Mouse (Mus musculus): ENCODE measurements around the gene Kcp. TPM values are rescaled to one million over a fixed set of nuclear protein-coding genes. Genes with fewer than 3 reads are reported as not detected.

Kcp gene
- polyA plus RNA-seq, 1 experiment from 2014 or later = 2.8 TPM

GRCm38 (mm10) chr6:29434911-29435691 lies 72.7 kb downstream of the Kcp start:
- 8% methylated on average over 13 of the region's 13 CpGs for WGBS (ENCODE audit: insufficient replicate concordance)
- H3K9ac ChIP-seq (ENCODE audit: low read depth, low read length) = no peak overlapping the region
- H3K27ac ChIP-seq (ENCODE audit: low read length) = no peak overlapping the region
- H3K4me2 ChIP-seq (ENCODE audit: low read depth, low read length) = no peak overlapping the region
- H3K4me1 ChIP-seq (ENCODE audit: control insufficient read depth, low read depth, low read length) = no peaks in the 10 kb centered on the region; the same call in 1 of the 2 replicates
- no peaks in the 10 kb centered on the region for H3K9me3 ChIP-seq (replicated peaks; ENCODE audit: control insufficient read depth, low read length)
- H3K4me3 ChIP-seq (ENCODE audit: low read depth, low read length) = no peak overlapping the region
- H3K36me3 ChIP-seq (ENCODE audit: control insufficient read depth, insufficient read depth) = no peaks in the 10 kb centered on the region
- peaks cover 52% of the 10 kb centered on the region for H3K27me3 ChIP-seq (ENCODE audit: control insufficient read depth, insufficient read depth, low read depth, low read length)
- no peak for ATAC-seq (ENCODE audit: low read depth)

GRCm38 (mm10) chr6:29433804-29434795 lies 73.7 kb downstream of the Kcp start:
- Histone ChIP-seq H3K36me3 (ENCODE audit: control insufficient read depth, insufficient read depth) (no peaks in the 10 kb centered on the region), H3K4me1 (ENCODE audit: control insufficient read depth, low read depth, low read length) (no peaks in the 10 kb centered on the region; the same call in 1 of the 2 replicates), H3K9me3 (replicated peaks; ENCODE audit: control insufficient read depth, low read length) (no peaks in the 10 kb centered on the region), H3K27me3 (ENCODE audit: control insufficient read depth, insufficient read depth, low read depth, low read length) (peaks cover 52% of the 10 kb centered on the region), H3K4me3 (ENCODE audit: low read depth, low read length) (peak overlapping the region; percentile 44), H3K27ac (ENCODE audit: low read length) (no peak overlapping the region), H3K9ac (ENCODE audit: low read depth, low read length) (no peak overlapping the region), H3K4me2 (ENCODE audit: low read depth, low read length) (peak overlapping the region; percentile 51)
- WGBS (ENCODE audit: insufficient replicate concordance) = 4% methylated on average over 27 of the region's 27 CpGs
- no peak for ATAC-seq (ENCODE audit: low read depth)

- H3K36me3 ChIP-seq (ENCODE audit: control insufficient read depth, insufficient read depth) = no peaks in the 10 kb centered on the region
- peak within 1 kb of the TSS; percentile 44 for H3K4me3 ChIP-seq (ENCODE audit: low read depth, low read length)
- peak within 1 kb of the TSS; percentile 51 for H3K4me2 ChIP-seq (ENCODE audit: low read depth, low read length)
- no peak within 1 kb of the TSS; the same call in 1 of the 2 replicates for H3K9ac ChIP-seq (ENCODE audit: low read depth, low read length)
- H3K9me3 ChIP-seq (replicated peaks; ENCODE audit: control insufficient read depth, low read length) = no peaks in the 10 kb centered on the region
- WGBS (ENCODE audit: insufficient replicate concordance) = under 1% methylated on average over 73 of the region's 77 CpGs
- no peak within 1 kb of the TSS for H3K27ac ChIP-seq (ENCODE audit: low read length)
- ATAC-seq (ENCODE audit: low read depth) = no peak
- H3K27me3 ChIP-seq (ENCODE audit: control insufficient read depth, insufficient read depth, low read depth, low read length) = peaks cover 52% of the 10 kb centered on the region
- H3K4me1 ChIP-seq (ENCODE audit: control insufficient read depth, low read depth, low read length) = no peaks in the 10 kb centered on the region; the same call in 1 of the 2 replicates
Observed at GRCm38 (mm10) chr6:29433038-29433803, 74.5 kb downstream of the Kcp start, which contains the start of gene Flnc. Gene Flnc, plus strand, starts transcription at chr6:29433256.

- H3K27me3 ChIP-seq (ENCODE audit: control insufficient read depth, insufficient read depth, low read depth, low read length) = peaks cover 52% of the 10 kb centered on the region
- H3K9me3 ChIP-seq (replicated peaks; ENCODE audit: control insufficient read depth, low read length) = no peaks in the 10 kb centered on the region
- H3K4me1 ChIP-seq (ENCODE audit: control insufficient read depth, low read depth, low read length) = no peaks in the 10 kb centered on the region; the same call in 1 of the 2 replicates
- no peak overlapping the region for H3K27ac ChIP-seq (ENCODE audit: low read length)
- no peak for ATAC-seq (ENCODE audit: low read depth)
- peak overlapping the region; percentile 51 for H3K4me2 ChIP-seq (ENCODE audit: low read depth, low read length)
- no peak overlapping the region; the same call in 1 of the 2 replicates for H3K9ac ChIP-seq (ENCODE audit: low read depth, low read length)
- H3K36me3 ChIP-seq (ENCODE audit: control insufficient read depth, insufficient read depth) = no peaks in the 10 kb centered on the region
- peak overlapping the region; percentile 44 for H3K4me3 ChIP-seq (ENCODE audit: low read depth, low read length)
Observed at GRCm38 (mm10) chr6:29432676-29433037, 75.1 kb downstream of the Kcp start.

- Histone ChIP-seq H3K4me2 (ENCODE audit: low read depth, low read length) (no peak overlapping the region), H3K27me3 (ENCODE audit: control insufficient read depth, insufficient read depth, low read depth, low read length) (peaks cover 52% of the 10 kb centered on the region), H3K9ac (ENCODE audit: low read depth, low read length) (no peak overlapping the region), H3K27ac (ENCODE audit: low read length) (no peak overlapping the region), H3K4me3 (ENCODE audit: low read depth, low read length) (no peak overlapping the region), H3K36me3 (ENCODE audit: control insufficient read depth, insufficient read depth) (no peaks in the 10 kb centered on the region), H3K4me1 (ENCODE audit: control insufficient read depth, low read depth, low read length) (no peaks in the 10 kb centered on the region; the same call in 1 of the 2 replicates), H3K9me3 (replicated peaks; ENCODE audit: control insufficient read depth, low read length) (no peaks in the 10 kb centered on the region)
- ATAC-seq (ENCODE audit: low read depth) = no peak
- WGBS (ENCODE audit: insufficient replicate concordance) = 46% methylated on average over 3 of the region's 3 CpGs
Observed at GRCm38 (mm10) chr6:29432156-29432555, 75.6 kb downstream of the Kcp start.

- Histone ChIP-seq H3K4me2 (ENCODE audit: low read depth, low read length) (no peak overlapping the region), H3K36me3 (ENCODE audit: control insufficient read depth, insufficient read depth) (no peaks in the 10 kb centered on the region), H3K27ac (ENCODE audit: low read length) (no peak overlapping the region), H3K27me3 (ENCODE audit: control insufficient read depth, insufficient read depth, low read depth, low read length) (peaks cover 50% of the 10 kb centered on the region), H3K9me3 (replicated peaks; ENCODE audit: control insufficient read depth, low read length) (no peaks in the 10 kb centered on the region), H3K4me1 (ENCODE audit: control insufficient read depth, low read depth, low read length) (no peaks in the 10 kb centered on the region; the same call in 1 of the 2 replicates), H3K9ac (ENCODE audit: low read depth, low read length) (no peak overlapping the region), H3K4me3 (ENCODE audit: low read depth, low read length) (no peak overlapping the region)
- ATAC-seq (ENCODE audit: low read depth) = no peak
- WGBS (ENCODE audit: insufficient replicate concordance) = 40% methylated on average over 5 of the region's 5 CpGs
Observed at GRCm38 (mm10) chr6:29431473-29431872, 76.3 kb downstream of the Kcp start.

- H3K9ac ChIP-seq (ENCODE audit: low read depth, low read length) = no peak overlapping the region
- H3K9me3 ChIP-seq (replicated peaks; ENCODE audit: control insufficient read depth, low read length) = no peaks in the 10 kb centered on the region
- peaks cover 44% of the 10 kb centered on the region for H3K27me3 ChIP-seq (ENCODE audit: control insufficient read depth, insufficient read depth, low read depth, low read length)
- no peak overlapping the region for H3K27ac ChIP-seq (ENCODE audit: low read length)
- 48% methylated on average over 15 of the region's 15 CpGs for WGBS (ENCODE audit: insufficient replicate concordance)
- no peaks in the 10 kb centered on the region for H3K36me3 ChIP-seq (ENCODE audit: control insufficient read depth, insufficient read depth)
- H3K4me2 ChIP-seq (ENCODE audit: low read depth, low read length) = no peak overlapping the region
- ATAC-seq (ENCODE audit: low read depth) = no peak
- H3K4me1 ChIP-seq (ENCODE audit: control insufficient read depth, low read depth, low read length) = no peaks in the 10 kb centered on the region; the same call in 1 of the 2 replicates
- H3K4me3 ChIP-seq (ENCODE audit: low read depth, low read length) = no peak overlapping the region
Observed at GRCm38 (mm10) chr6:29430681-29431420, 76.9 kb downstream of the Kcp start.

- H3K9ac ChIP-seq (ENCODE audit: low read depth, low read length) = no peak overlapping the region
- peaks cover 17% of the 10 kb centered on the region for H3K27me3 ChIP-seq (ENCODE audit: control insufficient read depth, insufficient read depth, low read depth, low read length)
- ATAC-seq (ENCODE audit: low read depth) = no peak
- H3K4me1 ChIP-seq (ENCODE audit: control insufficient read depth, low read depth, low read length) = no peaks in the 10 kb centered on the region
- H3K27ac ChIP-seq (ENCODE audit: low read length) = no peak overlapping the region
- H3K4me3 ChIP-seq (ENCODE audit: low read depth, low read length) = no peak overlapping the region
- WGBS (ENCODE audit: insufficient replicate concordance) = 38% methylated on average over 4 of the region's 4 CpGs
- H3K36me3 ChIP-seq (ENCODE audit: control insufficient read depth, insufficient read depth) = no peaks in the 10 kb centered on the region
- no peaks in the 10 kb centered on the region for H3K9me3 ChIP-seq (replicated peaks; ENCODE audit: control insufficient read depth, low read length)
- no peak overlapping the region for H3K4me2 ChIP-seq (ENCODE audit: low read depth, low read length)
Observed at GRCm38 (mm10) chr6:29428171-29428570, 79.6 kb downstream of the Kcp start.

Measured in liver, embryonic 16.5 days (tissue).